Mouse (Mus musculus): ENCODE results near the gene Gid4.

- no peak for TF ChIP-seq POLR2A (IDR thresholded peaks at IDR 0.05; ENCODE audit: borderline replicate concordance, extremely low read depth, low read depth, low read length)
- no peak for TF ChIP-seq CTCF (IDR thresholded peaks at IDR 0.05; ENCODE audit: insufficient read depth, low read length)
Observed at GRCm38 (mm10) chr11:60412921-60413320, 4.0 kb upstream of the Gid4 start.

All from lung, adult 2 months (tissue).